Mouse (Mus musculus): Measurements from ENCODE around the gene Atxn7. TPM values are rescaled to one million over a fixed set of nuclear protein-coding genes. Genes with fewer than 3 reads are reported as not detected.

Atxn7 gene
- total RNA-seq, 2 experiments from 2014 or later, result 16.7 to 17.9 TPM

GRCm38 (mm10) chr14:13977498-13977897 is 16.3 kb downstream of the Atxn7 start:
- no peak for DNase-seq
- intact Hi-C loops (cut with DNase I), result no loop called here

DNA sequence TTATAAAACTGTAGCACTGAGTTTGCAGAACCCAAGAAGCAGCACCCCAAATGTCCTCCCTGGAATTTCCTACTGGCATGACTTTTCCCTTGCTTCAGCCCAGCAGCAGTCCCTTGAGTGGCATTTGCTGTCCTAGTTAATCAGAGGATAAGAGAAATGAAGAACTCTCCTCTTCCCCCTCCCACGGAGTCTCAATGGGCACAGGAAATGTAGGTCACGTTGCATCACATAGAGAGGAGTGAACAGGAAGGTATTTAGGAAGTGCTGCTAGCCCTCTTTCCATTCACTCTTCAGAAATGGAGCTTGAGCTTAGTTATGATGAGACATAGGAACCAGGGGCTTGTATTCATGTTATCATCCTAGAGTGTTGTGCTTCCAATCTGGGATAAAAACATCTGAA is 20.0 kb downstream of the Atxn7 start:
- intact Hi-C loops (cut with DNase I), result no loop called here
- DNase-seq, result no peak

DNA sequence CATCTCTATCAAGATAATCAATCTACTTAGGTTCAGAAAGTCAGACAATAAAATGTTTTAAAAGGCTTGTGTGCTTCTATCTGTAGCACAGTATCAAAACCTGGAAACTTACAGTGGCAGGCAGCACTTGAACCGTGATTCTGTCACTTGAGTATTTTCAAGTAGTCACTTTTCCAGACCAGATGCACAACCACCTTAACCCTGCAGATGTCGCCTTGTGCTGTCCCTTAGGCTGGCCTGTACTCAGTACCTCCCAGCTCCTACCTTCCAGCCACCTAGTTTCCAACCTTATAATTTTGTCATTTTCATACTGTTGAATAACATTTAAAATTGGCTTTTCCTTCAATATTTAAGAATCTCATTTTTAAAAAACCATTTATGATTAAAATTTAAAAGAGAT is 20.9 kb downstream of the Atxn7 start:
- intact Hi-C loops (cut with DNase I), result no loop called here
- no peak for DNase-seq

DNA sequence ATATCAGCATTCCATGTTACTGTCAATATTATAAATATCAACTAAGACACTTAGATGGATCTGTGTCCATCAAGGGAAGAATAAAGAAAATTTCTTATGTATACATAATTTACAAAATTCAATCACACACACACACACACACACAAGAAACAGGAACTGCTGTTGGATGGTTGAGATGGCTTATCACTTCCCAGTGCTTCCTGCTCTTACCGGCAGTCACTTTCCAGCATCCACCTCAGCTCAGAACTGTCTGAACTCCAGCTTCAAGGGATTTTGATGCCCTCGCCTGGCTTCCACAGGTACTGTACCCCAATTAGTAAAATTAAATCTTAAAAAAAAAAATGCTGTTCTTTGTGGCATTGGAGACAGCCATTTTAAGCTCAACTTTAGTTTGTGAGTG is 27.2 kb downstream of the Atxn7 start:
- no peak for DNase-seq
- intact Hi-C loops (cut with DNase I), result no loop called here

GRCm38 (mm10) chr14:13990741-13991140 is 29.5 kb downstream of the Atxn7 start:
- intact Hi-C loops (cut with DNase I), result no loop called here
- no peak for DNase-seq

DNA sequence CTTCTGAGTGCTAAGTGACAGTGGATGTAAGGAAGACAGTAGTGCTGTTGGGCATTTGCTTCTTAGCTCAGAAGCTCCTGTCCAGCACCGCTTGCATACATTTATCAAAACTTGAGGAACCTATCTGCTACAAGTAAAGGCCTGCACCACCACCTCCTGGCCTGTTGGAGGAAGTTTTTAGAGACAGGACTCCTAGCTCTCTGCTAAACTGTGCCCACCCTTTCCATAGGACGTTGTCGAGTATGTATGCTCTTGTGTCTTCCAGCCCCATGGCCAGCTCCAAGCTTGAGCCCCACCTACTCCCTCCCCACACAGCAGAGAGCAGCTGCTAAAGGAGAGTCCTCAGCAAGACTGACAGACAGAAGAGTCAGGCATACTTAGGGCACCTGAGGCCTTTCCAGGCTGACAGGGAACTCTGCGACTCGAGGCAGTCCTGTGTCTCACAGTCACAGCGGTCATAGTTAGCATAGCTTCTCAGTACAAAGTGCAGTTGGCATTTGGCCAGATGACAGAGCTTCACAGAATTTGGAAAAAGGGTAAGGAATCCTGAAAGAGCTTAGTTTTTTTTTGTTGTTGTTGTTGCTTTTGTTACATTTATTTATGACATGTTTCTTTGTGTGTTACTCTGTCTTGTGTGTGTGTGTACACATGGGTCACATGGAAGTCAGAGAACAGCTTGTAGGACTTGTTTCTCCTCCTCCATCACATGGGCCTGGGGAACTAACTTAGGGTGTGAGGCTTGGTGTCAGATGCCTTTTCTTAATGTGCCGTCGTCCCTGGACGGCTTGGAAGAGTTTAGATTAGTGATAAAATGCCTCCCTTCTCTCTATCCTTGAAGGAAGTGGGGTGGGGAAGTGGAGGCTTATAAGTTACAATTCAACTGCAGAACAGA is 34.2 kb downstream of the Atxn7 start:
- intact Hi-C loops (cut with DNase I), result no loop called here
- peak in 1 of 2 experiments; percentile 24 for DNase-seq

DNA sequence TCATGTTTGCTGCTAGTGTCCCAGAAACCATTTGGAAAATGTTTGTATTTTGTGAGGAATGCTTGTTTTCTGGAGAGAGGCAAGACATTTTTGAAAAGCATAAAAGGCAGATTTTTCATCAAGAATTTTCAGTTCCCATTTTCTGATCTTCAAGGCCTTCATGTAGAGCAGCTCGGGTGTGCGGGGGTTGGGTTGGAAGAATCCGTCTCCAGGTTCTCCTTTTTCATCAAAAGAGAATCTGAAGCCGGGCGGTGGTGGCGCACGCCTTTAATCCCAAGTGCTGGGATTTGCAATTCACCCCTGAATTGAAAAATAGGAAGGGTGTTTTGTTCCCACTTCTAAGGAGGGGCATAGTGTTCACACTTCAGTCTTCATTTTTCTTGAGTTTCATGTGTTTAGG is 41.5 kb downstream of the Atxn7 start:
- no peak for DNase-seq
- intact Hi-C loops (cut with DNase I), result no loop called here

- intact Hi-C loops (cut with DNase I), result no loop called here
- DNase-seq, result no peak
Measured at GRCm38 (mm10) chr14:14009712-14010111, 48.5 kb downstream of the Atxn7 start.

DNA sequence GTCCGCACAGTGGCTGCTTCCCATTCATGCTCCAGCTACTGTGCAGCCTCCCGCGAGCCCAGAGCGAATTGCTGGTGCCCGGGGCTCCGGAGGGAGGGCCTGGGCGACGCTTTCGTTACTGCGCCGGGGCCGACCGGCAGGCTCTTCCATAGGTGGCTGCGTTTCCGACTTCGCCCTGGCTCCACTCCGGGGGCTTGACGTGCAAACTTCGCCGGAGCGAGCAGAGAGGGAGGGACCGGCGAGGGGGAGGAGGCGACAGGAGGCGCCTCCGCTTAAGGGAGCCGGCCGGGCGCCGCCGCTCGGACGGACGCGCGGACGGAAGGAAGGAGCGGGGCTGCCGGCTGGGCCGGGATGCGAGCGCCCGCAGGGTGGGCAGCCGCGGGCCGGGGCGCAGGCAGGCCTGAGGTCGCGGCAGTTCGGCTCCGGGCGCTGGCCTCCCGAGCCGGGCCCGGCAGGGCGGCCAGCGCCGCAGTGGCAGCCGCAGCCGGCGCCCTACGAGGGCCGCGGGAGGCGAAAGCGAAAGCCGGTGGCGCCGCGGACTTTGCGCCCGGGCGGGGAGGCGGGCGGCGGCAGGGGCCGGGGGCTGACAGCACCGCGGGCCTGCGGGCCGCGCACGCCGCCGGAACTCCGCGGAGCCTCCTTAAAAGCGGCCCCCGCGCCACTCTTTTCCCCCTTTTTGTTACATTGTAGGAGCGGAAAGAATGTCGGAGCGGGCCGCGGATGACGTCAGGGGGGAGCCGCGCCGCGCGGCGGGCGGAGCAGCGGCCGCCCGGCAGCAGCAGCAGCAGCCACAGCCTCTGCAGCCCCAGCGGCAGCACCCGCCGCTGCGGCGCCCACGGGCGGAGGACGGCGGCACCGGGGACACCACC is 51.4 kb downstream of the Atxn7 start:
- intact Hi-C loops (cut with DNase I), result loop anchor here (2.0 kb wide), 1 partner anchor 54 kb away; no protein-coding TSS in a partner anchor

GRCm38 (mm10) chr14:14013252-14013711 is 52.0 kb downstream of the Atxn7 start:
- DNase-seq, result no peak
- intact Hi-C loops (cut with DNase I), result loop anchor here (2.0 kb wide), 1 partner anchor 54 kb away; no protein-coding TSS in a partner anchor

More for the DNA sequence above, 51.4 kb downstream of the Atxn7 start:
- DNase-seq, result peak; percentile 89 to 90

DNA sequence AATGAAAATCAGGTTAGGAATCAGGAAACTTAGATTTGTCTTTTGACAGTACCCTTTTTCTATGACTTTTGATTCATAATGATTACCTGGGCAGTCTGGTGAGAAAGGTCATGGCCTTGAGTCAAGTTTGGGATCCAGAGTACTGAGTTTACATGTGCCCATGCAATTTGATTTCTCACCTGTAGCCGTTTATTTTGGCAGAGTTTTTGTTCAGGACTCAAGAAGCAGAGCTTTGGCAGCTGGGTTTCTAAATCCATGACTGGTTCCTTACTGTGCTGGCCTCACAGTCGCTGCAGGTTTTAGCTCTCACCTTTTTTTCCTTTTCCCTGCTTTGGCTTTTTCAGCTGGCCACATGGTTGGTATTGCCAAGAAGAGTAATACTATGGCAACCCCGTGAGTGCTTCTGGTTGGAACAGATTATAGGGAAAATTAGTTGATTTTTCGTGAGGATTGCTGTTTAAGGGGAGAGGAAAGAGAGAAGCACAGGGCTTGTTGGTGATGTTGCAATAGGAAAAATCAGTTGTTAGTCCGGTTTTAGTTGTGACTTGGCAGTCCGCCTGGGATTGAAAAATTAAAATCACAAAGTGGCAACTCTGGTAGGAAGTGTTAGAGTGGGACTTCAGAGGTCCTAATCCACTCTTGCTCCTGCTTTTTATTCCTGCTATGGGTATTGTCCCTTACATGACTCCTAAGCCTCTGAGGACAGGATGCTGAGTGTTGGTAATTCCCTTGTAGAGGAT is 53.6 kb downstream of the Atxn7 start:
- intact Hi-C loops (cut with DNase I), result no loop called here
- DNase-seq, result no peak

- intact Hi-C loops (cut with DNase I), result no loop called here
- no peak for DNase-seq
Measured at GRCm38 (mm10) chr14:14019155-14019894, 58.1 kb downstream of the Atxn7 start.

DNA sequence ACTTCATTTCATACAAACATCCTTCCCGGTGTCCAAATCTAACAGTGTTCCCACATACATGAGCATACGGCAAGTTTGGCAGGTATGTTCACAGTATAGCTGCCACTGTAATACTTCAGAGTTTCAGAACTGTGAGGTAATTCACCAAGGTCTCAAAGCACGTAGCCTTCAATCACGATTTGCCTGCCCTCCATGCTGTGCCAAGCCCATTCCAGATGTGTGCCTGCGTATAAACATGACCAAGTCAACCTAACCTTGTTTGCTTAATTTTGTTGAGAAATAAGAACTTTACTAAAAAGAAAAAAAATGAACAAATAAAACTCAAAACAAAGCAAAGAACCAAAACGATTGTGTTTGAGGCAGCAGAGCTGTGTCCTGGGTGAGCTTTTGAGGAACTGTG is 60.0 kb downstream of the Atxn7 start:
- no peak for DNase-seq
- intact Hi-C loops (cut with DNase I), result no loop called here

DNA sequence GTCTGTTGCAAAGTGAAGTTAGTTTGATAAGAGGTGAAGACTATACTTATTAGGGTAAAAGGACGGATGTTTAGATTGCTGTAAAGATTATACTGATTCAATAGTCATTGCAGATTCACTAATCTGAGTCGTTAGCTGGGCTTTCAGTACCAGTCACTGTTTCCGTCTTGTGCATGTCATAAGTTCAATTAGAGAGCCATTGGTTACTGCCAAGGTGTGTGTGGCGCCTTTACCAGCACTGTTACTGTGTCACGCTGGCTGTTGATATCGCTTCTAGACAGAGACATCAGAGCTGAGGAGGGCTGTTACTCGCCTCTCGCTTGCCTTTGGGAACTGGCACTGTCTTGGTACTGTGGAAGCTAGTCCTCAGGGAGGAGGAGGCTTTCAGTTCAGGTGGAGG is 64.6 kb downstream of the Atxn7 start:
- intact Hi-C loops (cut with DNase I), result no loop called here
- DNase-seq, result no peak

DNA sequence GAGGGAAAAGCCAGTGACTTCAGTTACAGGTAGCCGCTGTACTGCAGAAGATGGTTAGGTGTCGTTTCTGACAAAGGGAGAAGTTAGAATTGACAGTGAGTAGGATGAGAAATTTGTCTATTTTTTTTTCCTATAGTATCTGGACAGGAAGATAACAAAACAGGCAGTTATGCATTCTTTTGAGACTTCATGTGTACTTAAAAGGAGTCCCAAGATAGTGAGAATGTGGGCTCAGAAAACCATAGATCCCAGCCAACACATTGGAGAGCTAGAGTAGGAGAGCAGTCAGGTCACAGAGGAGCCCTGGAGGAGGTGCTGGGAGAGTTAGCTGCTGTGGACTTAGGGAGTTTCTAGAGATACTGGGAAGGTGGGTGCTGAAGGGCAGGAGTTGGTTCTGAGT is 69.4 kb downstream of the Atxn7 start:
- intact Hi-C loops (cut with DNase I), result no loop called here
- DNase-seq, result no peak

DNA sequence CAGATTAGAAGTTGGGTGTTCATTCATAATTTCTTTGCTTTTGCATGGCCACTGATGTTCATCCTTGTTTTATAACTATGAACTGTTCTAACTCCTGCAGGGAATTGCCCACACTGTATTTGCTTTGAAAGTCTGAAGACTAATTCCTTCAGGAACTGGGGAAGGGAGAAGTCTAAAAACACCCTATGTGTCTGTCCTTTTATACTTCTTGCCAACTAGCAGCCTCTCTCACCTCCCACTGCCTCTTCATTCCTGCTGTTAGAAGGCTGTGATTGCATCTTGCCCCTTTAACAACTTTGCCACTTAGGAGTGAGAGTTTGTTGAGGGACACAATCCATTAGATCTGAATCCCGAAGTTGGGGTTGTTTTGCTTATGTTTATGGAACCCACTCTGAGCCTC is 71.6 kb downstream of the Atxn7 start:
- intact Hi-C loops (cut with DNase I), result no loop called here
- no peak for DNase-seq

DNA sequence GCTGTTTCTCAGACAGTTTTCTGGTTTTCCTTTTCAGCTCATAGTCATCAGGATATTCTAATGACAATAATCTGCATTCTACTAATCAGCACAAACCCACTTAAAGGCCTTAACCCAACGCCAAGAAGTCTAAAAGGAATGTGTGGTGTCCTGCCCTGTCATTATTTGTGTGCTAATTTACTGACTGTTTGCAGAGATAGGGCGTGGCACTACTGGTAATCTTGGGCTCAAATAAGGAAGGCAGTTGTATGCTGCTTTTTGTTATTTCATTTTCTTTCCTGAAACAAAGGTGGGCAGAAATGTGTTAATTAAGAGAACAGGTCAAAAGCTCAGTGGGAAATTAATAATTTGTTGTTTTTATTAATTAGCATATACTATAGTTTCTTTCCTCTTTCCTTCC is 75.1 kb downstream of the Atxn7 start:
- no peak for DNase-seq
- intact Hi-C loops (cut with DNase I), result no loop called here

- intact Hi-C loops (cut with DNase I), result no loop called here
Measured at GRCm38 (mm10) chr14:14038233-14038632, 77.0 kb downstream of the Atxn7 start.

GRCm38 (mm10) chr14:14042336-14042735 is 81.1 kb downstream of the Atxn7 start:
- intact Hi-C loops (cut with DNase I), result no loop called here
- DNase-seq, result no peak

More at GRCm38 (mm10) chr14:14038233-14038632, 77.0 kb downstream of the Atxn7 start:
- DNase-seq, result no peak

DNA sequence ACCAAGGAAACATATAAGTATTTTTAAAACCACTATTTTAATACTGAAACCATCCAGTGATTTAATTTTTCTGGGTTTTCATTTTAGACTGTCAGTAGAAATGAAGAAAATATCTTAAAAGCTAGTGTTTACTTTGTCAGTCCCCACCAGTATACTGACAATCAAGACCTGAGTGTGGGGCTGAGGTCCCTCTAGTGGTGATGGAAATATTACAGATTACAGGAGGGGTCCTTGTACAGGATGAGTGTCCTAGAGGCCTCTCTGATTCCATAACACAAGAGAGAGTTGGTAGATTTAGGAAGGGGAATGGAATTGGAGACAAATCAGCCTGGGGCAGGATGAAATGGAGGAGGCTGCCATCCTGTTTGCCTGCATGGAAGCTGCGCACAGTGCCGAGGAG is 93.1 kb downstream of the Atxn7 start:
- no peak for DNase-seq
- intact Hi-C loops (cut with DNase I), result loop anchor here (5.0 kb wide), 1 partner anchor 43 kb away; no protein-coding TSS in a partner anchor
